Mouse (Mus musculus): ENCODE results near the gene Abhd4. TPM values are rescaled to one million over a fixed set of nuclear protein-coding genes. Genes with fewer than 3 reads are reported as not detected.

Abhd4 gene
- polyA plus RNA-seq, 1 experiment from 2014 or later = 27.6 TPM

DNA sequence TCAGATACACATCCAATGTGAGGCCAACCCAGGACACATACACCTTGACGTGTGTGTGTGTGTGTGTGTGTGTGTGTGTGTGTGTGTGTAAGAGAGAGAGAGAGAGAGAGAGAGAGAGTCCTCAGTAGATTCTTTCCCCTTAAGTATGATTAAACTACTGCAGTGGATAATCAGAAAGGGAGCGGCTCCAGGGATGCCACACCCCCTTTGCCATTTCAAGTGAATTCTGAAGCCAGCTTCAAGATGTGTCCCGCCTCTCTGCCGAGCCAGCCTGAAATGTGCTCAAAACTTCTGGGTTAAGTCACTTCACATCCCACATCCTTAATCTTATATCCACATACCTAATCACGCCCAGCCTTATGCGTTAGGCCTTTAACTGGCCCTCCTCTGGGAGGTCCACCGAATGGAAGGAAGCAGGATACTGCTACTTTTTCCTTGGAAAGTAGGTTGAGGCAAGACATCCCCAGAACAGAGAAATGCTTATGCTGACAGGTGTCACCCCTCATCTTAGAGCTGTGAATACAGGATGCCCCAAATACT is 4.2 kb downstream of the Abhd4 start:
- no peaks in the 10 kb centered on the region for H3K9me3 ChIP-seq (ENCODE audit: control insufficient read depth, low read length)
- no peaks in the 10 kb centered on the region for H3K27me3 ChIP-seq (replicated peaks; ENCODE audit: control insufficient read depth, insufficient read depth, low read length)
- H3K4me2 ChIP-seq = peak overlapping the region; percentile 90
- 60% methylated on average over 7 of the region's 7 CpGs for WGBS
- no peaks in the 10 kb centered on the region for H3K36me3 ChIP-seq (ENCODE audit: control insufficient read depth, insufficient read depth, low read length)
- no peak overlapping the region for H3K4me3 ChIP-seq (ENCODE audit: low read depth, low read length)
- peak; percentile 28 for DNase-seq (ENCODE audit: low spot score)
- no peak overlapping the region for H3K9ac ChIP-seq (ENCODE audit: low read depth, low read length)
- H3K4me1 ChIP-seq (replicated peaks; ENCODE audit: control insufficient read depth, insufficient read depth, low read length) = peaks cover 16% of the 10 kb centered on the region
- H3K27ac ChIP-seq (ENCODE audit: low read depth, low read length) = no peak overlapping the region
- no peak for ATAC-seq (replicated peaks; ENCODE audit: low FRiP score)

DNA sequence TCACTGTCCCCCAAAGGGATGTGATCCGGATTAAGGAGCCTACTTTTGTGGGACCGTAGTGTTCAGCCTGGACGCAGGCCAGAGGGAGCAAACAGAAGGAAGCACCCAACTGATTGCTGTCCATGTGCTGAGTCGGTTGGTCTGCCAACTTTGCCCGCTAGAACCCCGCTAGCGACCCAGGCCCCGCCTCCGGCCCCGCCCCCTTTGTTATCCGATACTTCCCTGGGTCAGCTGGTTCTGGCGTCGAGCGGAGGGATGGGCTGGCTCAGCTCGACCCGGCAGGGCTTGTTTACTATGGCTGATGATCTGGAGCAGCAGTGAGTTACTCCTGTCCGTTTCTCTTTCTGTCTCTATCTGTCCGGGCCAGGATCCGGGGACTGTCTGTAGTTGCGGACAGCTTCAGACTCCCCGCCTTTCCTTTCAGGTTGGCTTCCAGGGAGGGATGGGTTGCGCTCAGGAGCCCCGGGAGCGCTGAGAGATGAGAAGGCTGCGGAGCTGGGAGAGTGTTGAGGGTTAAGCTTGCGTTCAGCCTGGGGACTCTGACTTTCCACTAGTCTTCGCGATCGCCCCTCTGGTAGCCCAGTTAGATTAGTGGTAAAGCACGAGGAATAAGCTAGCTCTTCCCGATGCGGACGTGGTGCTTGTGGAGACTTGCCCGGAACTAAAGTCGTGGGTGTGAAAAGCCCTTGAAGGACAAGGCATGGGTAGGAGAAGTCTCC is 5.2 kb downstream of the Abhd4 start:
- no peaks in the 10 kb centered on the region for H3K9me3 ChIP-seq (ENCODE audit: control insufficient read depth, low read length)
- DNase-seq (ENCODE audit: low spot score) (peak; percentile 96), ATAC-seq (replicated peaks; ENCODE audit: low FRiP score) (peak; percentile 91)
- H3K27ac ChIP-seq (ENCODE audit: low read depth, low read length) = peak overlapping the region; percentile 46; the same call in 1 of the 2 replicates
- H3K4me2 ChIP-seq = peak overlapping the region; percentile 90
- H3K4me3 ChIP-seq (ENCODE audit: low read depth, low read length) = peak overlapping the region; percentile 65
- H3K36me3 ChIP-seq (ENCODE audit: control insufficient read depth, insufficient read depth, low read length) = peaks cover 3% of the 10 kb centered on the region; the same call in 1 of the 2 replicates
- 1% methylated on average over 35 of the region's 35 CpGs for WGBS
- peaks cover 16% of the 10 kb centered on the region for H3K4me1 ChIP-seq (replicated peaks; ENCODE audit: control insufficient read depth, insufficient read depth, low read length)
- no peaks in the 10 kb centered on the region for H3K27me3 ChIP-seq (replicated peaks; ENCODE audit: control insufficient read depth, insufficient read depth, low read length)
- peak overlapping the region; percentile 68 for H3K9ac ChIP-seq (ENCODE audit: low read depth, low read length)

DNA sequence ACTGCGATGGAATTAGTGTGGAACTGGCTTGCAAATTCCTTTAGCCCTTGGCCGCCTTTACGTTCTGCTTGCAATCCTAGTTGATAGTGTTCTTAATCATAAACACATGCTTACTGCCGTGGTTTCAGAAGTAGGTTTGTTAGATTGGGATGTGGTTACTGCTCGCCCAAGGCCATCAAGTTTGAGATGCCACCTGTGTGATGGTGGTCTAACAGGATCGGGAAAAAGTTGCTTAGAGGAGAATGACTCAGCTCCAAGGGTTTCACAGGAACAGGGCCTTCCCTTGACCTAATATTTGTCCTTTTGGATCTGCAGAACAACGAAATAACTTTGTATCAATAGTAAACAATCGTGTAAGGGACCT is 5.7 kb downstream of the Abhd4 start:
- WGBS = 23% methylated on average over 8 of the region's 8 CpGs
- no peak for DNase-seq (ENCODE audit: low spot score)
- no peaks in the 10 kb centered on the region for H3K9me3 ChIP-seq (ENCODE audit: control insufficient read depth, low read length)
- ATAC-seq (replicated peaks; ENCODE audit: low FRiP score) = no peak; the same call in 1 of the 2 replicates
- peaks cover 3% of the 10 kb centered on the region; the same call in 1 of the 2 replicates for H3K36me3 ChIP-seq (ENCODE audit: control insufficient read depth, insufficient read depth, low read length)
- peak overlapping the region; percentile 65 for H3K4me3 ChIP-seq (ENCODE audit: low read depth, low read length)
- H3K9ac ChIP-seq (ENCODE audit: low read depth, low read length) = peak overlapping the region; percentile 68
- H3K27me3 ChIP-seq (replicated peaks; ENCODE audit: control insufficient read depth, insufficient read depth, low read length) = no peaks in the 10 kb centered on the region
- peaks cover 16% of the 10 kb centered on the region for H3K4me1 ChIP-seq (replicated peaks; ENCODE audit: control insufficient read depth, insufficient read depth, low read length)
- peak overlapping the region; percentile 90 for H3K4me2 ChIP-seq
- H3K27ac ChIP-seq (ENCODE audit: low read depth, low read length) = 0 out of 2 replicates have a peak overlapping the region, but pooled peaks have one; percentile 46

DNA sequence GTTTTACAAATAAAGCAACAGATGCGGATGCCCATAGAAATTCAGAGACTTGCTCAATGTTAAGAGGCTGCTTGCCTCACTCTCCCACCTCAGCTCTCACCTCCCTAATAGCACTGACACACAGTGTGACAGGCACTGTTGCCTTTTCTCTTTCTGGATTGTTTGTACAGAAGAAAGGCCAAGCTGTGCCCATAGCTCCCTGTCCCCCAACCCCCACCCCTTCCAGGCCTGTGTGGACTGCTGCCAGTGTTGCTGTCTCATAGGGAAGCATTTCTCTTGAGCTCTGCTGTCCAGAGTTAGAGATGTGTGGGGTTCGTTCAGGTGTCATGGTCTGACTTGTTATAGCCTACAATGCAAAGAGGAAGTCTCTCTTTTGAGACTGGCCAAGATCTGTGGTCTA is 6.2 kb downstream of the Abhd4 start:
- WGBS = 72% methylated on average over 2 of the region's 2 CpGs
- Histone ChIP-seq H3K36me3 (ENCODE audit: control insufficient read depth, insufficient read depth, low read length) (peaks cover 3% of the 10 kb centered on the region; the same call in 1 of the 2 replicates), H3K4me3 (ENCODE audit: low read depth, low read length) (no peak overlapping the region), H3K27me3 (replicated peaks; ENCODE audit: control insufficient read depth, insufficient read depth, low read length) (no peaks in the 10 kb centered on the region), H3K9me3 (ENCODE audit: control insufficient read depth, low read length) (no peaks in the 10 kb centered on the region), H3K9ac (ENCODE audit: low read depth, low read length) (no peak overlapping the region), H3K27ac (ENCODE audit: low read depth, low read length) (no peak overlapping the region), H3K4me1 (replicated peaks; ENCODE audit: control insufficient read depth, insufficient read depth, low read length) (peaks cover 16% of the 10 kb centered on the region), H3K4me2 (peak overlapping the region; percentile 90; the same call in 1 of the 2 replicates)
- ATAC-seq (replicated peaks; ENCODE audit: low FRiP score) (no peak), DNase-seq (ENCODE audit: low spot score) (peak; percentile 26)

DNA sequence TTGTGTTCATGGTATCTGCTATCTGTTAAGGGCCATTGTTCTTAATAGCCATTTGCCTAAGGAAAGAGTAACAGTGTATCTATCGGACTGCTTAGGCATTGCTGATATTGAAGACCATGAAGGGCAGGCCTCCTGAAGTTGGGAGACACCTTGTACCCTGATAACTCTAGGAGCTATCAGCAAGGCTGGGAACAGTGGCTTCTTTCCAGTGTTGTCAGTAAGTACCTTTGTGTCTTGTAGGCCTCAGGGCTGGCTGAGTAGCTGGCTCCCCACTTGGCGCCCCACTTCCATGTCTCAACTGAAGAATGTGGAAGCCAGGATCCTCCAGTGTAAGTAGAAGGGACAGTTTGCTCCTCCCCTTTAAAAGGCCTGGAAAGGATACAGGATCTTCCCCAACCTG is 7.4 kb downstream of the Abhd4 start:
- H3K4me1 ChIP-seq (replicated peaks; ENCODE audit: control insufficient read depth, insufficient read depth, low read length) = peaks cover 16% of the 10 kb centered on the region
- ATAC-seq (replicated peaks; ENCODE audit: low FRiP score) (no peak), DNase-seq (ENCODE audit: low spot score) (peak; percentile 28)
- no peak overlapping the region for H3K4me3 ChIP-seq (ENCODE audit: low read depth, low read length)
- 91% methylated on average over 2 of the region's 2 CpGs for WGBS
- no peak overlapping the region for H3K27ac ChIP-seq (ENCODE audit: low read depth, low read length)
- no peaks in the 10 kb centered on the region for H3K27me3 ChIP-seq (replicated peaks; ENCODE audit: control insufficient read depth, insufficient read depth, low read length)
- no peak overlapping the region for H3K9ac ChIP-seq (ENCODE audit: low read depth, low read length)
- H3K36me3 ChIP-seq (ENCODE audit: control insufficient read depth, insufficient read depth, low read length) = peaks cover 3% of the 10 kb centered on the region; the same call in 1 of the 2 replicates
- H3K9me3 ChIP-seq (ENCODE audit: control insufficient read depth, low read length) = no peaks in the 10 kb centered on the region
- no peak overlapping the region for H3K4me2 ChIP-seq

DNA sequence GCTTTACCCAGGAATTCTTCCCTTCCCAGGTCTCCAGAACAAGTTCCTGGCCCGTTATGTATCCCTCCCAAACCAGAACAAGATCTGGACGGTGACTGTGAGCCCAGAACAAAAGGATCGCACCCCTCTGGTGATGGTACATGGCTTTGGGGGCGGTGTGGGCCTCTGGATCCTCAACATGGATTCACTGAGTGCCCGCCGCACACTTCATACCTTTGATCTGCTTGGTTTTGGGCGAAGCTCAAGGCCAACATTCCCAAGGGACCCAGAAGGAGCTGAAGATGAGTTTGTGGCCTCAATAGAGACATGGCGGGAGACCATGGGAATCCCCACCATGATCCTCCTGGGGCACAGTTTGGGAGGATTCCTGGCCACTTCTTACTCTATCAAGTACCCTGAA is 8.6 kb downstream of the Abhd4 start:
- Histone ChIP-seq H3K4me2 (no peak overlapping the region), H3K9ac (ENCODE audit: low read depth, low read length) (no peak overlapping the region), H3K36me3 (ENCODE audit: control insufficient read depth, insufficient read depth, low read length) (peaks cover 3% of the 10 kb centered on the region; the same call in 1 of the 2 replicates), H3K27ac (ENCODE audit: low read depth, low read length) (no peak overlapping the region), H3K4me1 (replicated peaks; ENCODE audit: control insufficient read depth, insufficient read depth, low read length) (peaks cover 16% of the 10 kb centered on the region), H3K9me3 (ENCODE audit: control insufficient read depth, low read length) (no peaks in the 10 kb centered on the region), H3K27me3 (replicated peaks; ENCODE audit: control insufficient read depth, insufficient read depth, low read length) (no peaks in the 10 kb centered on the region), H3K4me3 (ENCODE audit: low read depth, low read length) (no peak overlapping the region)
- DNase-seq (ENCODE audit: low spot score) (peak; percentile 9), ATAC-seq (replicated peaks; ENCODE audit: low FRiP score) (no peak)
- WGBS = 87% methylated on average over 8 of the region's 8 CpGs

DNA sequence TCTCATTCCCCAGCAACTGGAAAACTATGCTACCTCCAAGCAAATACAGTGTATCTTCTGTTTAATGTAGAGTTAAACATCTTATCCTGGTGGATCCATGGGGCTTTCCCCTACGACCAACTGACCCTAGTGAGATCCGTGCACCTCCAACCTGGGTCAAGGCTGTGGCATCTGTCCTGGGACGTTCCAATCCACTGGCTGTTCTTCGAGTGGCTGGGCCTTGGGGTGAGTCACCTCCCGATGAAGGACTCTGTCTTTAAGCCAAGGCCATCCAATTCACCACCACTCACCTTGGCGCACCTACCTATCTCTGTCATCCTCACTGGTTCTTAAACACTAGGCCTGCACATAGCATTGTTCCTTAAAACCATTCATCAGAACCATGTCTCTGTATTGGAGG is 9.1 kb downstream of the Abhd4 start:
- no peak overlapping the region for H3K27ac ChIP-seq (ENCODE audit: low read depth, low read length)
- H3K4me2 ChIP-seq = no peak overlapping the region
- peaks cover 3% of the 10 kb centered on the region; the same call in 1 of the 2 replicates for H3K36me3 ChIP-seq (ENCODE audit: control insufficient read depth, insufficient read depth, low read length)
- H3K4me1 ChIP-seq (replicated peaks; ENCODE audit: control insufficient read depth, insufficient read depth, low read length) = peaks cover 16% of the 10 kb centered on the region
- H3K4me3 ChIP-seq (ENCODE audit: low read depth, low read length) = no peak overlapping the region
- ATAC-seq (replicated peaks; ENCODE audit: low FRiP score) (no peak), DNase-seq (ENCODE audit: low spot score) (no peak)
- no peaks in the 10 kb centered on the region for H3K27me3 ChIP-seq (replicated peaks; ENCODE audit: control insufficient read depth, insufficient read depth, low read length)
- WGBS = 83% methylated on average over 6 of the region's 6 CpGs
- no peak overlapping the region for H3K9ac ChIP-seq (ENCODE audit: low read depth, low read length)
- H3K9me3 ChIP-seq (ENCODE audit: control insufficient read depth, low read length) = no peaks in the 10 kb centered on the region

DNA sequence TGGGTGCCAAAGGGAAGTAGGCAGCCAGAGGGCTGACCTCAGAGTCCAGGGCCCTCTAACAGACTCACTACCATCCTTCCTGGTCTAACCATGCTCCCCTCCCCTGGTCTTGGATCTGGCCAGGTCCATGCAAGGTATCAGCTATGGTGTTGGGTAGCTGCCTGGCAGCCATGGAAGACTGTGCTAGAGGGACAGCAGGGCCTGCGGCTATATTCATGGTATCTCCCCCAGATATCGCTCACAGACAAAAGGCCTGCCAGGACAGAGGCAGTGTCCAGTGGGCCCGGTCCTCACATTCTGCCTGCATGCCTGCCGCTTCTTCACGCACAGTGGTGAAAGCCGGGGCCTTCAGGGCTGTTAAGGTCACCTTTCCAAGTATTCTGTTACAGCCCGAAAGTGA is 10.2 kb downstream of the Abhd4 start:
- Histone ChIP-seq H3K4me1 (replicated peaks; ENCODE audit: control insufficient read depth, insufficient read depth, low read length) (peaks cover 10% of the 10 kb centered on the region; the same call in 1 of the 2 replicates), H3K36me3 (ENCODE audit: control insufficient read depth, insufficient read depth, low read length) (peaks cover 6% of the 10 kb centered on the region; the same call in 1 of the 2 replicates), H3K27me3 (replicated peaks; ENCODE audit: control insufficient read depth, insufficient read depth, low read length) (no peaks in the 10 kb centered on the region), H3K27ac (ENCODE audit: low read depth, low read length) (no peak overlapping the region), H3K4me3 (ENCODE audit: low read depth, low read length) (no peak overlapping the region), H3K9me3 (ENCODE audit: control insufficient read depth, low read length) (no peaks in the 10 kb centered on the region), H3K9ac (ENCODE audit: low read depth, low read length) (no peak overlapping the region), H3K4me2 (no peak overlapping the region)
- no peak for DNase-seq (ENCODE audit: low spot score)
- 93% methylated on average over 7 of the region's 7 CpGs for WGBS
- ATAC-seq (replicated peaks; ENCODE audit: low FRiP score) = no peak

GRCm38 (mm10) chr14:54265093-54265492 is 11.1 kb downstream of the Abhd4 start:
- Histone ChIP-seq H3K4me2 (no peak overlapping the region), H3K27ac (ENCODE audit: low read depth, low read length) (no peak overlapping the region), H3K9ac (ENCODE audit: low read depth, low read length) (no peak overlapping the region), H3K4me1 (replicated peaks; ENCODE audit: control insufficient read depth, insufficient read depth, low read length) (0 out of 2 replicates have a peak, but pooled peaks cover under 1% of the 10 kb centered on the region), H3K27me3 (replicated peaks; ENCODE audit: control insufficient read depth, insufficient read depth, low read length) (no peaks in the 10 kb centered on the region), H3K4me3 (ENCODE audit: low read depth, low read length) (no peak overlapping the region), H3K9me3 (ENCODE audit: control insufficient read depth, low read length) (no peaks in the 10 kb centered on the region), H3K36me3 (ENCODE audit: control insufficient read depth, insufficient read depth, low read length) (peaks cover 6% of the 10 kb centered on the region; the same call in 1 of the 2 replicates)
- DNase-seq (ENCODE audit: low spot score) (no peak), ATAC-seq (replicated peaks; ENCODE audit: low FRiP score) (no peak)
- WGBS = 71% methylated on average over 10 of the region's 10 CpGs

Data from liver, embryonic 11.5 days (tissue).